Comparison of ENCODE assay signal across 23 mouse cellular contexts in genomic region chr17:4214970-4215369, GRCm38 (mm10).
"Had no signal": no experiment of that assay in that cellular context is flagged by ENCODE, and none has a peak within 500 bp of the region (broad histone marks: within the 10 kb centered on the region; RNA-seq: fewer than 3 reads in every experiment).

No protein-coding gene starts in this region.

- H3K9me3 ChIP-seq: limb, embryonic 10.5 days; limb, embryonic 13.5 days; liver, embryonic 12.5 days; liver, embryonic 15.5 days; lung, embryonic 15.5 days; neural tube, embryonic 13.5 days had no signal

- DNase-seq: kidney, postnatal 25 days; layer of hippocampus, adult 9-11 months; liver; lung, adult 18-20 months; lung, postnatal 14 days; lung, postnatal 4 days; right cerebral cortex, postnatal 14 days; right cerebral cortex, postnatal 4 days; thymus, adult 2 months; thymus, postnatal 14 days; thymus, postnatal 4 days had no signal

- H3K27me3 ChIP-seq: limb, embryonic 13.5 days; liver, embryonic 12.5 days; liver, embryonic 15.5 days; lung, embryonic 15.5 days; neural tube, embryonic 13.5 days had no signal

- H3K4me2 ChIP-seq: limb, embryonic 13.5 days; liver, embryonic 12.5 days; liver, embryonic 15.5 days; lung, embryonic 15.5 days; midbrain, embryonic 11.5 days; neural tube, embryonic 13.5 days had no signal

- ATAC-seq: liver, embryonic 12.5 days; midbrain, embryonic 16.5 days had no signal

- H3K4me1 ChIP-seq: liver, embryonic 12.5 days; liver, embryonic 15.5 days; lung, embryonic 15.5 days had no signal

- H3K4me3 ChIP-seq: layer of hippocampus, adult 2 months; limb, embryonic 10.5 days; limb, embryonic 13.5 days; liver, embryonic 12.5 days; liver, embryonic 15.5 days; lung, embryonic 15.5 days; myocyte; neural tube, embryonic 13.5 days had no signal

- H3K9ac ChIP-seq: limb, embryonic 13.5 days; liver, embryonic 12.5 days; liver, embryonic 15.5 days; lung, embryonic 15.5 days; neural tube, embryonic 13.5 days had no signal

- H3K27ac ChIP-seq: kidney, postnatal 0 days; layer of hippocampus, adult 2 months; limb, embryonic 13.5 days; liver, embryonic 12.5 days; liver, embryonic 15.5 days; lung, embryonic 15.5 days; neural tube, embryonic 13.5 days; stomach, postnatal 0 days had no signal

- H3K36me3 ChIP-seq: limb, embryonic 10.5 days; limb, embryonic 13.5 days; liver, embryonic 12.5 days; liver, embryonic 15.5 days; lung, embryonic 15.5 days; neural tube, embryonic 13.5 days had no signal
